Mouse (Mus musculus) large intestine, adult 2 months (tissue): ENCODE measurements around the gene Cxcl16. TPM values are rescaled to one million over a fixed set of nuclear protein-coding genes. Genes with fewer than 3 reads are reported as not detected.
A peak's percentile ranks its signal among the peaks of the same experiment; 100 is the strongest.
"Not testable (repeated sequence)": the region's sequence is repeated elsewhere in the genome, so short reads cannot be mapped to it uniquely, and the experiment has no call there.

Experiments
- DNase-seq: peaks from one replicate; pipeline ENCODE4 v3.0.0-alpha.2; 2012; ENCODE audit warnings: low read depth, low spot score
- WGBS: fragments of 180-500 bp; shearing (Covaris S2); methylation state at CpG from one replicate; pipeline ENCODE4 v1.1.7; 2018; 5-methylcytosine and 5-hydroxymethylcytosine counted together
- polyA plus RNA-seq: library from polyadenylated mRNA; depleted of rRNA; stranded (reverse); fragments of >200 nt; gene quantifications from 2 replicates; pipeline ENCODE4 v1.2.3, GENCODE M21; 2012; rRNA removed

Gene Cxcl16
- polyA plus RNA-seq, 1 experiment = 31.8 TPM

- DNase-seq = not testable (repeated sequence)
- 69% methylated on average over 6 of the region's 6 CpGs for WGBS
Measured at GRCm38 (mm10) chr11:70426598-70426997, 33.2 kb downstream of the Cxcl16 start.

- no peak for DNase-seq
- 47% methylated on average over 5 of the region's 5 CpGs for whole genome bisulfite sequencing
Measured at GRCm38 (mm10) chr11:70419486-70419885, 40.3 kb downstream of the Cxcl16 start.

- DNase-seq = no peak
- 57% methylated on average over 4 of the region's 4 CpGs for WGBS
Measured at GRCm38 (mm10) chr11:70418199-70418598, 41.6 kb downstream of the Cxcl16 start.

- no peak for DNase-seq
- 4% methylated on average over 3 of the region's 3 CpGs for WGBS
Measured at GRCm38 (mm10) chr11:70413961-70414360, 45.8 kb downstream of the Cxcl16 start.

GRCm38 (mm10) chr11:70412591-70412990 lies 47.2 kb downstream of the Cxcl16 start:
- DNase-seq = no peak
- 34% methylated on average over 5 of the region's 5 CpGs for WGBS

- WGBS = 56% methylated on average over 6 of the region's 6 CpGs
- no peak for DNase-seq
Measured at GRCm38 (mm10) chr11:70410297-70410643, 49.5 kb downstream of the Cxcl16 start.

- DNase-seq = peak; percentile 45
- under 1% methylated on average over 59 of the region's 59 CpGs for WGBS
Measured at GRCm38 (mm10) chr11:70409594-70410296, 50.0 kb downstream of the Cxcl16 start, which contains the start of gene Pelp1. Gene Pelp1 (minus strand): TSS chr11:70410031.

Other genes with a start within 250 kb of the Cxcl16 start
- gene Slc16a11, start 247.2 kb downstream of the Cxcl16 start, polyA plus RNA-seq = 4.5 and 5.3 TPM in 2 replicates
- gene Slc16a13, start 238.9 kb downstream of the Cxcl16 start, polyA plus RNA-seq = 3.8 and 5.3 TPM in 2 replicates
- gene Bcl6b, start 230.2 kb downstream of the Cxcl16 start, polyA plus RNA-seq = 1.2 and 1.5 TPM in 2 replicates
- gene 0610010K14Rik, start 222.1 kb downstream of the Cxcl16 start, polyA plus RNA-seq = 53.9 and 65.7 TPM in 2 replicates
- 6.0 and 6.1 TPM in 2 replicates for gene Gm21988, start 220.2 kb downstream of the Cxcl16 start, polyA plus RNA-seq
- gene Rnasek, start 220.1 kb downstream of the Cxcl16 start, polyA plus RNA-seq = 163 and 175 TPM in 2 replicates
- gene Alox12, start 204.6 kb downstream of the Cxcl16 start, polyA plus RNA-seq = 1.1 and 1.4 TPM in 2 replicates
- 0.33 and 0.48 TPM in 2 replicates for gene Alox12e, start 137.4 kb downstream of the Cxcl16 start, polyA plus RNA-seq
- gene Alox15, start 108.0 kb downstream of the Cxcl16 start, polyA plus RNA-seq = 1.3 and 4.1 TPM in 2 replicates
- 11.9 and 12.4 TPM in 2 replicates for gene Pelp1, start 50.0 kb downstream of the Cxcl16 start, polyA plus RNA-seq
- gene Arrb2, start 27.3 kb downstream of the Cxcl16 start, polyA plus RNA-seq = 31.7 and 36.2 TPM in 2 replicates
- 28.0 and 31.7 TPM in 2 replicates for gene Med11, start 8.1 kb downstream of the Cxcl16 start, polyA plus RNA-seq
- 4.6 and 5.0 TPM in 2 replicates for gene Zmynd15, start 551 bp downstream of the Cxcl16 start, polyA plus RNA-seq
- 168 and 625 TPM in 2 replicates for gene Tm4sf5, start 45.3 kb upstream of the Cxcl16 start, polyA plus RNA-seq
- 0.19 TPM in 1 of 2 replicates, not detected in the other for gene Vmo1, start 54.6 kb upstream of the Cxcl16 start, polyA plus RNA-seq
- 0.98 and 4.7 TPM in 2 replicates for gene Gltpd2, start 59.2 kb upstream of the Cxcl16 start, polyA plus RNA-seq
- gene Psmb6, start 65.4 kb upstream of the Cxcl16 start, polyA plus RNA-seq = 394 and 397 TPM in 2 replicates
- not detected in 2 replicates for gene Gm40193, start 73.0 kb upstream of the Cxcl16 start, polyA plus RNA-seq
- gene Pld2, start 80.1 kb upstream of the Cxcl16 start, polyA plus RNA-seq = 15.4 and 30.5 TPM in 2 replicates
- 41.3 and 75.5 TPM in 2 replicates for gene Mink1, start 102.9 kb upstream of the Cxcl16 start, polyA plus RNA-seq
- gene 4930544D05Rik, start 155.9 kb upstream of the Cxcl16 start, polyA plus RNA-seq = not detected in 2 replicates
- gene Chrne, start 159.2 kb upstream of the Cxcl16 start, polyA plus RNA-seq = 0.07 and 0.15 TPM in 2 replicates
- 0.04 TPM in 1 of 2 replicates, not detected in the other for gene Gp1ba, start 179.1 kb upstream of the Cxcl16 start, polyA plus RNA-seq
- gene Rnf167, start 187.3 kb upstream of the Cxcl16 start, polyA plus RNA-seq = 76.9 and 101 TPM in 2 replicates
- gene Slc25a11, start 187.5 kb upstream of the Cxcl16 start, polyA plus RNA-seq = 118 and 151 TPM in 2 replicates
- 2,199 and 2,395 TPM in 2 replicates for gene Pfn1, start 194.7 kb upstream of the Cxcl16 start, polyA plus RNA-seq
- gene Eno3, start 197.2 kb upstream of the Cxcl16 start, polyA plus RNA-seq = 19.9 and 31.2 TPM in 2 replicates
- 35.9 and 39.8 TPM in 2 replicates for gene Spag7, start 209.4 kb upstream of the Cxcl16 start, polyA plus RNA-seq
- gene Camta2, start 228.1 kb upstream of the Cxcl16 start, polyA plus RNA-seq = 48.8 and 53.2 TPM in 2 replicates
- gene Inca1, start 240.2 kb upstream of the Cxcl16 start, polyA plus RNA-seq = 0.95 and 0.99 TPM in 2 replicates
- gene Kif1c, start 240.6 kb upstream of the Cxcl16 start, polyA plus RNA-seq = 62.0 and 74.5 TPM in 2 replicates